Mouse (Mus musculus) lung, embryonic 14.5 days (tissue): Measurements from ENCODE around the gene Hnrnpul1. TPM values are rescaled to one million over a fixed set of nuclear protein-coding genes. Genes with fewer than 3 reads are reported as not detected.

ENCODE experiments used
- ATAC-seq: fragments of 200-750 bp; cut with Nextera tagmentation; 2 replicates; pipeline ENCODE4 v1.8.0; 2017; ENCODE audit warnings: mild to moderate bottlenecking, moderate TSS enrichment, moderate library complexity; ENCODE audit not compliant: insufficient read depth
- DNase-seq: peaks from one replicate; pipeline ENCODE4 v3.0.0-alpha.2; 2015
- H3K27ac ChIP-seq: fragments of 300-500 bp; sonication (generic); 2 replicates; pipeline ENCODE4 v1.5.1; 2014; ENCODE audit warnings: low read depth, mild to moderate bottlenecking, moderate library complexity
- H3K27me3 ChIP-seq: fragments of 300-500 bp; sonication (generic); 2 replicates; pipeline ENCODE4 v1.6.1; 2014; ENCODE audit warnings: low read length, control low read depth; ENCODE audit not compliant: insufficient read depth
- H3K36me3 ChIP-seq: fragments of 300-500 bp; sonication (generic); 2 replicates; pipeline ENCODE4 v1.6.1; 2014; ENCODE audit warnings: control low read depth; ENCODE audit not compliant: insufficient read depth
- H3K4me1 ChIP-seq: fragments of 300-500 bp; sonication (generic); 2 replicates; pipeline ENCODE4 v1.6.1; 2014; ENCODE audit warnings: antibody characterized with exemption, control low read depth; ENCODE audit not compliant: insufficient read depth
- H3K4me2 ChIP-seq: fragments of 300-500 bp; sonication (generic); 2 replicates; pipeline ENCODE4 v1.6.1; 2014; ENCODE audit warnings: mild to moderate bottlenecking
- H3K4me3 ChIP-seq: fragments of 300-500 bp; sonication (generic); 2 replicates; pipeline ENCODE4 v1.5.1; 2014; ENCODE audit warnings: low read depth, low read length
- H3K9ac ChIP-seq: fragments of 300-500 bp; sonication (generic); 2 replicates; pipeline ENCODE4 v1.6.1; 2014
- H3K9me3 ChIP-seq: fragments of 300-500 bp; sonication (generic); 2 replicates; pipeline ENCODE4 v1.6.1; 2016; ENCODE audit warnings: low read depth, low read length, control low read depth
- CTCF ChIP-seq: IDR thresholded peaks from 2 replicates; pipeline ENCODE4 v1.5.1; 2016; ENCODE audit warnings: antibody characterized with exemption, low read depth
- WGBS: fragments of 180-500 bp; shearing (Covaris S2); extraction: QIAGEN DNeasy Blood & Tissue Kit; methylation state at CpG from one replicate; pipeline ENCODE4 v1.1.7; 2014; 5-methylcytosine and 5-hydroxymethylcytosine counted together
- polyA plus RNA-seq: library from polyadenylated mRNA; unstranded; fragments of >200 nt; fragmentation: Nextera tagmentation; extraction: Ambion mirVana; gene quantifications from 2 replicates; pipeline ENCODE4 v1.2.1, GENCODE M21; 2014

Gene Hnrnpul1
- polyA plus RNA-seq, 1 experiment from 2014 or later = 80.3 TPM

- H3K9ac ChIP-seq = peak overlapping the region; percentile 42
- H3K36me3 ChIP-seq = peaks cover 22% of the 10 kb centered on the region
- ATAC-seq (peak; percentile 50), DNase-seq (peak; percentile 79)
- peak overlapping the region; percentile 98 for H3K4me2 ChIP-seq
- 0% methylated on average over 15 of the region's 15 CpGs for WGBS
- H3K4me1 ChIP-seq = no peaks in the 10 kb centered on the region; the same call in 1 of the 2 replicates
- peak overlapping the region; percentile 86 for H3K27ac ChIP-seq
- H3K9me3 ChIP-seq = no peaks in the 10 kb centered on the region
- peak overlapping the region; percentile 96 for H3K4me3 ChIP-seq
- no peak for TF ChIP-seq CTCF
- no peaks in the 10 kb centered on the region for H3K27me3 ChIP-seq
Measured at GRCm38 (mm10) chr7:25755468-25755833, 894 bp upstream of the Hnrnpul1 start.

- Histone ChIP-seq H3K36me3 (peaks cover 27% of the 10 kb centered on the region), H3K9me3 (no peaks in the 10 kb centered on the region), H3K27me3 (no peaks in the 10 kb centered on the region), H3K27ac (peak overlapping the region; percentile 98), H3K9ac (peak overlapping the region; percentile 96), H3K4me1 (no peaks in the 10 kb centered on the region; the same call in 1 of the 2 replicates), H3K4me3 (peak overlapping the region; percentile 96), H3K4me2 (peak overlapping the region; percentile 98)
- TF ChIP-seq CTCF = 0 out of 2 replicates have a peak, but pooled peaks have one; percentile 24
- ATAC-seq (no peak), DNase-seq (no peak)
- under 1% methylated on average over 30 of the region's 30 CpGs for WGBS
Measured at GRCm38 (mm10) chr7:25754439-25754737, 169 bp downstream of the Hnrnpul1 start.

GRCm38 (mm10) chr7:25753643-25754438, 716 bp downstream of the Hnrnpul1 start:
- Histone ChIP-seq H3K4me2 (peak overlapping the region; percentile 98), H3K9ac (peak overlapping the region; percentile 96), H3K9me3 (no peaks in the 10 kb centered on the region), H3K4me1 (no peaks in the 10 kb centered on the region; the same call in 1 of the 2 replicates), H3K36me3 (peaks cover 32% of the 10 kb centered on the region), H3K27ac (peak overlapping the region; percentile 98), H3K27me3 (no peaks in the 10 kb centered on the region), H3K4me3 (peak overlapping the region; percentile 96)
- DNase-seq (peak; percentile 20), ATAC-seq (peak; percentile 1; the same call in 1 of the 2 replicates)
- no peak for TF ChIP-seq CTCF
- WGBS = under 1% methylated on average over 46 of the region's 46 CpGs

- TF ChIP-seq CTCF = no peak
- Histone ChIP-seq H3K27me3 (no peaks in the 10 kb centered on the region), H3K4me1 (no peaks in the 10 kb centered on the region; the same call in 1 of the 2 replicates), H3K27ac (peak overlapping the region; percentile 98; the same call in 1 of the 2 replicates), H3K4me2 (peak overlapping the region; percentile 98), H3K4me3 (peak overlapping the region; percentile 96), H3K9me3 (no peaks in the 10 kb centered on the region), H3K36me3 (peaks cover 40% of the 10 kb centered on the region), H3K9ac (peak overlapping the region; percentile 96)
- DNase-seq (no peak), ATAC-seq (no peak)
Measured at GRCm38 (mm10) chr7:25753076-25753475, 1.5 kb downstream of the Hnrnpul1 start.

- Histone ChIP-seq H3K4me2 (no peak overlapping the region), H3K4me3 (no peak overlapping the region), H3K36me3 (peaks cover 98% of the 10 kb centered on the region), H3K27ac (no peak overlapping the region), H3K4me1 (no peaks in the 10 kb centered on the region), H3K9me3 (no peaks in the 10 kb centered on the region), H3K9ac (no peak overlapping the region), H3K27me3 (no peaks in the 10 kb centered on the region)
- TF ChIP-seq CTCF = no peak
- WGBS = 48% methylated on average over 3 of the region's 3 CpGs
- no peak for DNase-seq
- no peak for ATAC-seq
Measured at GRCm38 (mm10) chr7:25746844-25747243, 7.7 kb downstream of the Hnrnpul1 start.

GRCm38 (mm10) chr7:25738277-25738676, 16.3 kb downstream of the Hnrnpul1 start:
- no peak overlapping the region for H3K4me2 ChIP-seq
- 85% methylated on average over 3 of the region's 3 CpGs for WGBS
- no peak overlapping the region for H3K4me3 ChIP-seq
- no peaks in the 10 kb centered on the region for H3K9me3 ChIP-seq
- H3K9ac ChIP-seq = no peak overlapping the region
- H3K27ac ChIP-seq = no peak overlapping the region
- no peak for DNase-seq
- peaks cover 96% of the 10 kb centered on the region for H3K36me3 ChIP-seq
- TF ChIP-seq CTCF = no peak
- no peak for ATAC-seq
- no peaks in the 10 kb centered on the region for H3K27me3 ChIP-seq
- no peaks in the 10 kb centered on the region for H3K4me1 ChIP-seq

GRCm38 (mm10) chr7:25736920-25737319, 17.6 kb downstream of the Hnrnpul1 start:
- Histone ChIP-seq H3K9ac (no peak overlapping the region), H3K4me2 (no peak overlapping the region), H3K9me3 (no peaks in the 10 kb centered on the region), H3K4me1 (no peaks in the 10 kb centered on the region), H3K4me3 (no peak overlapping the region), H3K27ac (no peak overlapping the region), H3K27me3 (no peaks in the 10 kb centered on the region), H3K36me3 (peaks cover 96% of the 10 kb centered on the region)
- ATAC-seq (no peak), DNase-seq (peak; percentile 37)
- 86% methylated on average over 2 of the region's 2 CpGs for WGBS
- peak; percentile 39 for TF ChIP-seq CTCF
